Mouse (Mus musculus): ENCODE data around the gene Lasp1.

DNA sequence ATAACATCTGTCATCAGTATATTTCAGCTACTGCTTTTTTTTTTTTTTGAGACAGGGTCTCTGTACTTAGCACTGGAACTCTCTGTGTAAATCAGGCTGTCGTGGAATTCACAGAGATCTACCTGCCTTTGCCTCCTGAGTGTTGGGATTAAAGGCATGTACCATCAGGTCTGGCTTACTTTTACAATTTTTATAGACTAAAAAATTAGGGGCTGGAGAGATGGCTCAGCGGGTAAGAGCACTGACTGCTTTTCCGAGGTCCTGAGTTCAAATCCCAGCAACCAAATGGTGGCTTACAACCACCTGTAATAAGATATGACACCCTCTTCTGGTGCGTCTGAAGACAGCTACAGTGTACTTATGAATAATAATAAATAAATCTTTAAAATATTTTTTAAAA lies 81.6 kb downstream of the Lasp1 start:
- TF ChIP-seq EP300 (optimal IDR thresholded peaks at IDR 0.05) (no peak), CTCF (IDR thresholded peaks at IDR 0.05; ENCODE audit: low read depth) (no peak)

Measured in stomach, postnatal 0 days (tissue).